Mouse (Mus musculus) liver, postnatal 0 days (tissue): ENCODE data around the gene Fgd4. TPM values are rescaled to one million over a fixed set of nuclear protein-coding genes. Genes with fewer than 3 reads are reported as not detected.

Experiments
- ATAC-seq: fragments of 200-750 bp; cut with Nextera tagmentation; 2 replicates; pipeline ENCODE4 v1.8.0; 2017; ENCODE audit warnings: mild to moderate bottlenecking, moderate library complexity
- DNase-seq: peaks from one replicate; pipeline ENCODE4 v3.0.0-alpha.2; 2016
- H3K27ac ChIP-seq: fragments of 300-500 bp; sonication (generic); 2 replicates; pipeline ENCODE4 v1.5.1; 2014; ENCODE audit warnings: antibody characterized with exemption, moderate library complexity, mild to moderate bottlenecking, low read depth
- H3K27me3 ChIP-seq: fragments of 300-500 bp; sonication (generic); 2 replicates; pipeline ENCODE4 v1.6.1; 2014; ENCODE audit warnings: low read length, control low read depth, mixed read lengths; ENCODE audit not compliant: insufficient read depth
- H3K36me3 ChIP-seq: fragments of 300-500 bp; sonication (generic); replicated peaks from 2 replicates; pipeline ENCODE4 v1.6.1; 2014; ENCODE audit warnings: mild to moderate bottlenecking, control low read depth, low read length, moderate library complexity, mixed read lengths; ENCODE audit not compliant: insufficient read depth
- H3K4me1 ChIP-seq: fragments of 300-500 bp; sonication (generic); 2 replicates; pipeline ENCODE4 v1.6.1; 2014; ENCODE audit warnings: antibody characterized with exemption, mild to moderate bottlenecking, control low read depth; ENCODE audit not compliant: insufficient read depth
- H3K4me2 ChIP-seq: fragments of 300-500 bp; sonication (generic); 2 replicates; pipeline ENCODE4 v1.6.1; 2014; ENCODE audit warnings: low read depth, mild to moderate bottlenecking, low read length, moderate library complexity, mixed read lengths
- H3K4me3 ChIP-seq: fragments of 300-500 bp; sonication (generic); 2 replicates; pipeline ENCODE4 v1.5.1; 2014; ENCODE audit warnings: low read depth, low read length
- H3K9ac ChIP-seq: fragments of 300-500 bp; sonication (generic); replicated peaks from 2 replicates; pipeline ENCODE4 v1.6.1; 2014; ENCODE audit warnings: mild to moderate bottlenecking, moderate library complexity
- H3K9me3 ChIP-seq: fragments of 300-500 bp; sonication (generic); 2 replicates; pipeline ENCODE4 v1.6.1; 2016; ENCODE audit warnings: mild to moderate bottlenecking, control low read depth, low read length, mixed read lengths
- CTCF ChIP-seq: sonication (generic); IDR thresholded peaks from 2 replicates; pipeline ENCODE4 v1.5.1; 2016; ENCODE audit warnings: antibody characterized with exemption, low read depth
- EP300 ChIP-seq: IDR thresholded peaks from 2 replicates; pipeline ENCODE4 v1.6.1; 2016; ENCODE audit warnings: antibody characterized with exemption, low read depth, mild to moderate bottlenecking
- WGBS: fragments of 180-500 bp; shearing (Covaris S2); extraction: QIAGEN DNeasy Blood & Tissue Kit; methylation state at CpG from one replicate; pipeline ENCODE4 v1.1.7; 2014; ENCODE audit not compliant: insufficient replicate concordance; 5-methylcytosine and 5-hydroxymethylcytosine counted together
- polyA plus RNA-seq: library from polyadenylated mRNA; unstranded; fragments of >200 nt; fragmentation: Nextera tagmentation; extraction: Ambion mirVana; gene quantifications from 2 replicates; pipeline ENCODE4 v1.2.1, GENCODE M21; 2015

The Fgd4 gene
- polyA plus RNA-seq, 1 experiment from 2014 or later = 2.1 TPM

DNA sequence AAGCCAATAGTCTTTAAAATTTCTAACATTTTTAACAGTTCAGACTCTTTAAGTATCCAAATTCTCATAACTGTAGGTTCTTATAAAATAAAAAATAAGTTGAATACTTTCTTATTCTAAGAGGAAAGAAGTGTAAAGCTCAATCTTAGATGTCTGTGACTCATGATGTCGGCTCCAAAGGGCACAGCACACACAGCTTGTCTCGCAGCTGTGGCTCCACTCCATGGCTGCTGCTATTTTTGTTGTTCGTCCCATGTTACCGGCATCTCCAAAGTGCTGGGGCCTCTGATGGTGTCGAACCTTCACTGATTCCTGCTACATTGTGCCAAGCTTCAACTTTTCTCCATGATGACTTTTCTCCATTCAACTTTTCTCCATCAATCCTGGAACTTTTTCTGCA, 34.1 kb downstream of the Fgd4 start:
- DNase-seq (no peak), ATAC-seq (no peak)
- no peaks in the 10 kb centered on the region for H3K36me3 ChIP-seq
- no peaks in the 10 kb centered on the region for H3K9me3 ChIP-seq
- no peak overlapping the region for H3K4me2 ChIP-seq
- TF ChIP-seq CTCF (no peak), EP300 (no peak)
- WGBS = 64% methylated on average over 5 of the region's 5 CpGs
- H3K27me3 ChIP-seq = no peaks in the 10 kb centered on the region
- H3K27ac ChIP-seq = no peak overlapping the region
- no peak overlapping the region for H3K4me3 ChIP-seq
- no peaks in the 10 kb centered on the region for H3K4me1 ChIP-seq
- no peak overlapping the region for H3K9ac ChIP-seq

DNA sequence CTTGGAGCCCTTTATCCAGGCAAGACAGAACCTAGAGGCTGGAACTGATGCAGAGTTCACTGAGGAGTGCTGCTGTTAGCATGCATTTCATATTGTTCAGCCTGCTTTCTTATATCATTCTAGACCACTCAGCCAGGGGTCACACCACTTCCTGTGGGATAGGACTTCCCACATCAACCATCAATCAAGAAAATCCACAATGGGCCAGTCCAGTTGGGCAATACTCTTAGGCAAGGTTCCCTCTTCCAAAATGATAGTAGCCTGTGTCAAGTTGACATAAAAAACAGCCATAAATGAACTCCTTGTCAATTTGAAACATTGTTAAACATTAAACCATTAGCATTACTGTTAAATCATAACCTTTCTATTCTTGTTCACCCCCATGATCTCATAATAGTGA, 34.6 kb downstream of the Fgd4 start:
- ATAC-seq (no peak), DNase-seq (no peak)

DNA sequence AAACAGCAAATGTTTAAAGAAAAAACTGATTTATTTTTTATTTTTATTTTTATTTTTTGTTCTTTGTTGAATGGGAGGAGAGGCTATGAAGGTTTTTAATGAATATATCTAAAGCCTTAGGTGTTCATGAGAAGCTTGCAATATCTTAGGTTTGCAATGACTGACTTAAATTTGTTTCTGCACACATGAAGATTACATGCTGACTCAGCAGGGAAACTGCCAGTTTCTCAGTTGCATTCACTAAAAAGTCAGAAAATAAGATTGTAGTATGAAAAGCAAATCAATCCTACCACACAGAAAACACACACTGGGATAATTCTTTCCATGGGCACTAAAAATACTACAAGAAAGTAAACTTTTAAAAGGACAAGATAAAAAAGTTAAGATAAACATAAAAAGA, 39.6 kb downstream of the Fgd4 start:
- no peak overlapping the region for H3K27ac ChIP-seq
- no peak for TF ChIP-seq CTCF
- no peak for TF ChIP-seq EP300
- no peaks in the 10 kb centered on the region for H3K36me3 ChIP-seq
- DNase-seq (no peak), ATAC-seq (no peak)
- peaks cover 11% of the 10 kb centered on the region; the same call in 1 of the 2 replicates for H3K4me1 ChIP-seq
- no peaks in the 10 kb centered on the region for H3K9me3 ChIP-seq
- H3K9ac ChIP-seq = no peak overlapping the region
- H3K4me2 ChIP-seq = no peak overlapping the region
- no peak overlapping the region for H3K4me3 ChIP-seq
- no peaks in the 10 kb centered on the region for H3K27me3 ChIP-seq

More for the DNA sequence above, 34.6 kb downstream of the Fgd4 start:
- Histone ChIP-seq H3K9ac (no peak overlapping the region), H3K9me3 (no peaks in the 10 kb centered on the region), H3K27ac (no peak overlapping the region), H3K4me3 (no peak overlapping the region), H3K27me3 (no peaks in the 10 kb centered on the region), H3K4me2 (no peak overlapping the region), H3K36me3 (no peaks in the 10 kb centered on the region), H3K4me1 (no peaks in the 10 kb centered on the region)
- no peak for TF ChIP-seq EP300
- no peak for TF ChIP-seq CTCF

DNA sequence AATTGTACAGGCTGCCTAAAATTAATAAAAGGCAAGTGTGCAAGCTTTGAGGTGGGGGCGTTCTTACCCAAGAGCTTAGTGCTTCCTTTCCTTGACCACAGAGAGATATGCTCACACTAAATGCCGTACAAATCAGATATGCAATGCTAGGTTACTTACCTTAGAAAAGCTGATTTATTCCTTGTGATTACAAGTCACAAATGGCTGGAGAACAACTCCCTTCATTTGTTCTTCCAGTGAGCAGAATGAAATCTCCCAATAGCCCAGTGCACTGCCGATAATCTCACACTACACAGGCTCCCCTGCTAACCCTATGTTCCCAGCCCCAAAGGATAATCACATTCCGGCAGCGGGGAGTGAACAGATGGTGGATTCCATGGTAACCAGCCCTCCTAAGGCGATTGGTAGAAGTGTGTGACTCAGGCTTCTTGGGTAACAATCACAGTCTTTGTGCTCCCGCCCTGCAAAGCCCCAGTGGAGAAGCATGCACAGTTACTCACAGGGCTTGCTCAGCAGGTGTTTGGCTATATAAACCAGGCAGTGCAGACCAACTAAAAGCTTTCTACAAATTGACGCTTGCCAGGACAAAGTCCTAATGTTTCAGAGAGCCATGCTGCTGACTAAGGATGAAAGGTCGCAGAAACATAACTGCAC, 40.3 kb downstream of the Fgd4 start:
- TF ChIP-seq EP300 (no peak), CTCF (no peak)
- no peaks in the 10 kb centered on the region for H3K36me3 ChIP-seq
- 33% methylated on average over 9 of the region's 9 CpGs for WGBS
- H3K4me2 ChIP-seq = peak overlapping the region; percentile 19
- ATAC-seq = peak; percentile 98
- H3K9ac ChIP-seq = no peak overlapping the region
- no peaks in the 10 kb centered on the region for H3K27me3 ChIP-seq
- peak; percentile 29 for DNase-seq
- no peaks in the 10 kb centered on the region for H3K9me3 ChIP-seq
- no peak overlapping the region; the same call in 1 of the 2 replicates for H3K27ac ChIP-seq
- peaks cover 11% of the 10 kb centered on the region; the same call in 1 of the 2 replicates for H3K4me1 ChIP-seq
- 0 out of 2 replicates have a peak overlapping the region, but pooled peaks have one; percentile 1 for H3K4me3 ChIP-seq

DNA sequence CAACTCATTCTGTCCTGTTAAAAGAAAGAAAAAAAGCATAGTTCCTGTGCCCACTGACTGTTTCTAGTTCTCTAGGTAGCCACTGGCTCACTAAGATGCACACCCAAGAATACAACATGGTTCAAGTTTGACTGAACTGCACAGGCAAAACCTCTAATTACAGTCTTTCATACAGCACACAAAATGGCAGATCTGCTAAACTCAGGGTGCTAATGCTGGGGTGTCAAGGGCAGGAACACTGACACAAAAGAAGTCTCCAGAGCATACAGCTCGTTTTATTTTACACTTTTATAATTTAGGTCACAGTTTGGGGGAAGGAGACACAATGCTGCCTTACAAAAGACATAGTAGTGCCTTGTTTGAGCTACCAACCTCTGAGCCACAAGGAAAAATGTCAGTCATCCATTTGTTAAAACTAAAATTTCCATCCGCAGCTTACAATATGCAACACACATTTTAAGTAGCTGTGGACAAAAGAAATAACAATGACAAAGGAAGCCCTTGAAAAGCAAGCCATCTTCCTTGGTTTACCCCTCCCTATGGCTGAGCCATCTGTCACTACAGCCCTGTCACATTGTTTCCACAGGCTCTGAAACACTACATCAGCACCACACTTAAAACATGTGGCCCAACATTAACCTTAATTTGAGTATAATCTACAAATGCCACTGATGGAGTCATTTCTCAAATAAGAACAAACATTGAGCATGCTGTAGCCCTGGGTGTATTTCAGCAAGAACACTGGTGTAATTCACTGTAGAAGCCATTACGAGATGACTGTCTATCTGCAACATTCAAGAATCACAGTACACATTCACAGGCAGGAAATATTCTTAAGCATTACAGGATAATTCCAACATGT, 41.1 kb downstream of the Fgd4 start:
- H3K4me3 ChIP-seq = no peak overlapping the region
- no peak for DNase-seq
- H3K9me3 ChIP-seq = no peaks in the 10 kb centered on the region
- no peaks in the 10 kb centered on the region for H3K27me3 ChIP-seq
- 60% methylated on average over 3 of the region's 3 CpGs for WGBS
- H3K36me3 ChIP-seq = no peaks in the 10 kb centered on the region
- H3K9ac ChIP-seq = no peak overlapping the region
- TF ChIP-seq CTCF (no peak), EP300 (no peak)
- peaks cover 11% of the 10 kb centered on the region; the same call in 1 of the 2 replicates for H3K4me1 ChIP-seq
- peak overlapping the region; percentile 19; the same call in 1 of the 2 replicates for H3K4me2 ChIP-seq
- no peak for ATAC-seq
- H3K27ac ChIP-seq = no peak overlapping the region; the same call in 1 of the 2 replicates

DNA sequence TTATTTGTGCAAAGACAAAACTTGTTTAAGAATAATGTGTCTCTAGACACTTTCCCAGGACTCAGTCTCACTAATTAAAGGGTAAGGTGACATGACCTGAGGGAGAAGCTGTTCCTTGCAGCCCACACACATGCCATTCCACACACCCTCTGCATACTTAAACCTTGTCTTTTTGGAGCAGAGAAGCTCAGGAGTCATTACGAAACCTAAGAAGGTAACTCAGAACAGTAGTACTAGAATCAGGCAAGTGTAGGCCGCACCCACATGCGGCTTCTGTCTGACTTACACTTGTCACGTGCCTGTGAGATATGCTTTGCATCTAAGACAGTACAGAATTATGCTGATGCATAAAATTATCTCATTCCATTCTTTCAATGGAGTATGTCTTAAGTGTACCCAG, 42.6 kb downstream of the Fgd4 start:
- H3K4me1 ChIP-seq = peaks cover 11% of the 10 kb centered on the region; the same call in 1 of the 2 replicates
- no peaks in the 10 kb centered on the region for H3K9me3 ChIP-seq
- no peak overlapping the region for H3K27ac ChIP-seq
- ATAC-seq (no peak), DNase-seq (no peak)
- H3K36me3 ChIP-seq = no peaks in the 10 kb centered on the region
- TF ChIP-seq EP300 (no peak), CTCF (no peak)
- 77% methylated on average over 4 of the region's 4 CpGs for WGBS
- no peak overlapping the region for H3K4me3 ChIP-seq
- no peak overlapping the region for H3K9ac ChIP-seq
- H3K4me2 ChIP-seq = no peak overlapping the region
- H3K27me3 ChIP-seq = no peaks in the 10 kb centered on the region
